Mouse (Mus musculus) limb, embryonic 11.5 days (tissue): ENCODE results near the gene Ces1c. TPM values are rescaled to one million over a fixed set of nuclear protein-coding genes. Genes with fewer than 3 reads are reported as not detected.
A peak's percentile ranks its signal among the peaks of the same experiment; 100 is the strongest.

Source experiments
- ATAC-seq: fragments of 200-750 bp; cut with Nextera tagmentation; 2 replicates; pipeline ENCODE4 v1.8.0; 2017; ENCODE audit warnings: low read depth; ENCODE audit not compliant: insufficient number of reproducible peaks, low FRiP score, low TSS enrichment
- DNase-seq: peaks from one replicate; pipeline ENCODE4 v3.0.0-alpha.2; 2015; ENCODE audit warnings: low spot score
- H3K27ac ChIP-seq: fragments of 300-500 bp; sonication (generic); replicated peaks from 2 replicates; pipeline ENCODE4 v1.5.1; 2014; ENCODE audit warnings: low read depth, mild to moderate bottlenecking, low read length
- H3K27me3 ChIP-seq: fragments of 300-500 bp; sonication (generic); 2 replicates; pipeline ENCODE4 v1.6.1; 2014; ENCODE audit warnings: mild to moderate bottlenecking, low read length, mixed read lengths; ENCODE audit not compliant: control insufficient read depth, insufficient read depth
- H3K36me3 ChIP-seq: fragments of 300-500 bp; sonication (generic); 2 replicates; pipeline ENCODE4 v1.6.1; 2014; ENCODE audit warnings: mild to moderate bottlenecking, low read length, moderate library complexity, mixed read lengths; ENCODE audit not compliant: control insufficient read depth, insufficient read depth
- H3K4me1 ChIP-seq: fragments of 300-500 bp; sonication (generic); 2 replicates; pipeline ENCODE4 v1.6.1; 2014; ENCODE audit warnings: low read length, mixed read lengths; ENCODE audit not compliant: control insufficient read depth, insufficient read depth
- H3K4me2 ChIP-seq: fragments of 300-500 bp; sonication (generic); 2 replicates; pipeline ENCODE4 v1.6.1; 2014; ENCODE audit warnings: low read depth, mild to moderate bottlenecking, moderate library complexity; ENCODE audit not compliant: severe bottlenecking
- H3K4me3 ChIP-seq: fragments of 300-500 bp; sonication (generic); 2 replicates; pipeline ENCODE4 v1.5.1; 2014; ENCODE audit warnings: low read depth, low read length
- H3K9ac ChIP-seq: fragments of 300-500 bp; sonication (generic); 2 replicates; pipeline ENCODE4 v1.6.1; 2014; ENCODE audit warnings: mild to moderate bottlenecking, low read length
- H3K9me3 ChIP-seq: fragments of 300-500 bp; sonication (generic); 2 replicates; pipeline ENCODE4 v1.6.1; 2016; ENCODE audit warnings: low read length; ENCODE audit not compliant: control insufficient read depth
- WGBS: fragments of 180-500 bp; shearing (Covaris S2); extraction: QIAGEN DNeasy Blood & Tissue Kit; methylation state at CpG from one replicate; pipeline ENCODE4 v1.1.7; 2014; 5-methylcytosine and 5-hydroxymethylcytosine counted together
- polyA plus RNA-seq: library from polyadenylated mRNA; unstranded; fragments of >200 nt; fragmentation: Nextera tagmentation; extraction: Ambion mirVana; gene quantifications from 2 replicates; pipeline ENCODE4 v1.2.1, GENCODE M21; 2014

Gene Ces1c
- polyA plus RNA-seq, 1 experiment from 2014 or later = not detected

DNA sequence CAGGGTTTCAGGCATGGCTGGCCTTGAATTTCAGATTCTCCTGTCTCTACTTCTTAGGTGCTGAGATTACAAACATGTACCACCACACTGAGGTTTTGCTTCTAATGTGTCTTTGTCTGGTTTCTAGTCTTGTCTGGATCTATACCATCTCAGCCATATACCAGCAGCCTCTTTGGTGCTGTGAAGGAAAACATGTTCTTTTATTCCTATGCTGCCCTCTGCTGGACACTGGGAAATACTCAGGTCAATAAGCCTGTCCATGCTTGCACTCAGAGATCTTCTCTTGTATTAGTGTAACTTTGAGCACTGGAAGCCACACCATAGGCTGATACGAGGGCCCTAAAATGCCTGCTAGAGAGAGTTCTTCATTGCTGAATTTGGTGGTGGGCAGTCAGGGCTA is 9.6 kb upstream of the Ces1c start:
- 43% methylated on average over 1 of the region's 1 CpGs for WGBS
- ATAC-seq (no peak), DNase-seq (peak; percentile 58)
- H3K9me3 ChIP-seq = no peaks in the 10 kb centered on the region
- no peak overlapping the region for H3K27ac ChIP-seq
- H3K27me3 ChIP-seq = no peaks in the 10 kb centered on the region
- H3K36me3 ChIP-seq = no peaks in the 10 kb centered on the region
- H3K4me3 ChIP-seq = no peak overlapping the region
- H3K4me1 ChIP-seq = no peaks in the 10 kb centered on the region
- no peak overlapping the region for H3K9ac ChIP-seq
- no peak overlapping the region for H3K4me2 ChIP-seq

DNA sequence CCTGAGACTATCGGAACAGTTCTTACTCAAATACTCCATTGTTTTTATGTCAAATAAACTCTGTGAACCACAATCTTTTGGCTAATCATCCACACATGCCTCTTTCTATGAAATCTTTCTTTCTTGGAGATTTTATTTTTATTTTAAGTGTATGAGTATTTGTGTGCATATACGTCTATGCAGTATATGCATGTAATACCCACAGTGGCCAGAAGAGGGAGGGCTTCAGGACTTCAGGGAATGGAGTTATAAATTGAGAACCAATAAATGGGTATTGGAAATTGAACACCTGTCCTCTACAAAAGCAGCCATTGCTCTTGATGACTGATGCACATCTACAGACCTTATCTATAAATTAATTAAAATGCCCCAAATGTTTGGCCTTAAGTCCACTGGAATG is 1.1 kb upstream of the Ces1c start:
- Histone ChIP-seq H3K4me1 (no peaks in the 10 kb centered on the region), H3K27me3 (no peaks in the 10 kb centered on the region), H3K4me2 (no peak overlapping the region), H3K4me3 (no peak overlapping the region), H3K27ac (no peak overlapping the region), H3K9me3 (no peaks in the 10 kb centered on the region), H3K36me3 (no peaks in the 10 kb centered on the region), H3K9ac (no peak overlapping the region)
- WGBS = 91% methylated on average over 2 of the region's 2 CpGs
- DNase-seq (no peak), ATAC-seq (no peak)

DNA sequence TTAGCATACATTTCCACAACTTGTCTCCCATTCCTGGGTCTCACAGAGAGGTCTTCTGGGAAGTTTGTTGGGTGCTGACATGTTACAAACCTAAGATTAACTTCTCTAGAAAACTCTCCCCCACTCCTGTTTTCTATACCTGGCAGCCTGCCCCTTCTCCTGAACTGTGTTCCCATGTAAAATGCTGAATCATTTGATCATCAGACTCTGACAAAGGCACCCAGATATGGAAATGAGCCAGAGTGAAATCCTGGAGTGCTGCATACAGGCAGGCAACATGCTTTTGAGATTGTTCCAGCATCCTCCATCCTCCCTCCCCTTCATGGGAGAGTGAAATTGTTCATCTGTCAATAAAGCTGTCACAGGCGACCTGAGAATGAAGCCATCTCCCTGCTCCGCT is 4.6 kb downstream of the Ces1c start:
- Histone ChIP-seq H3K36me3 (no peaks in the 10 kb centered on the region), H3K9me3 (no peaks in the 10 kb centered on the region), H3K27me3 (no peaks in the 10 kb centered on the region), H3K9ac (no peak overlapping the region), H3K4me3 (no peak overlapping the region), H3K27ac (no peak overlapping the region), H3K4me1 (no peaks in the 10 kb centered on the region), H3K4me2 (no peak overlapping the region)
- ATAC-seq (no peak), DNase-seq (no peak)
- 68% methylated on average over 2 of the region's 2 CpGs for WGBS

DNA sequence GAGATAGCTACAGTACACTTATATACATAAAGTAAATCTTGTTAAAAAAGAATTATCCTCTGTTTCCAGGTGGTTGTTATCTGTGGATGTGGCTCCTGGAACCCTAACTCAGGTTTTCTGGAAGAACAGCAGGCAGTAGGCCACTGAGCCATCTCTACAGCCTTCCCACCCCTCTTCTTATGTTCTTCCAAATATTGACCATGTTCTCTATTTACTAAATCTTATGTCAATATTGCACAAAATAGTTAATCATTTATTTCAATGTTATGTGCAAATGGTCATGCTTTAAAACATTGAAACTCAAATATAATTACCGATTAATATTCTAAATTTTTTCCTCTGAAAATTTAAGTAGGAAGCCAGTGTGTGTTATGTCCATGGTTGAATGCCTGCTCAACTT is 9.1 kb downstream of the Ces1c start:
- ATAC-seq (no peak), DNase-seq (no peak)
- Histone ChIP-seq H3K4me1 (no peaks in the 10 kb centered on the region), H3K36me3 (no peaks in the 10 kb centered on the region), H3K4me2 (no peak overlapping the region), H3K9me3 (no peaks in the 10 kb centered on the region), H3K9ac (no peak overlapping the region), H3K4me3 (no peak overlapping the region), H3K27me3 (no peaks in the 10 kb centered on the region), H3K27ac (no peak overlapping the region)
- 90% methylated on average over 1 of the region's 1 CpGs for WGBS

DNA sequence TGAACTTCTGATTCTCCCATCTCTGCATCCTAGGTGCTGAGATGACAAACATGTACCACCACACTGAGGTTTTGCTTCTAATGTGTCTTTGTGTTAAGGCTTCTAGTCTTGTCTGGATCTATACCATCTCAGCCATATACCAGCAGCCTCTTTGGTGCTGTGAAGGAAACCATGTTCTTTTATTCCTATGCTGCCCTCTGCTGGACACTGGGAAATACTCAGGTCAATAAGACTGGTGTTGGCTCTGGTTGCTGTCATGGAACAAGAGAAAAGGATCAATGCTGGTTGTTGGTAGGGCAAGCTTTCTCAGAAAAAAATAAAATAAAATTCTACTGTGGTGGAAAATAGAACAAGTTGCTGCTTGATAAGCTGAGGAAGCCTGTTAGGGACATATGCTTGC is 35.7 kb downstream of the Ces1c start:
- no peak overlapping the region for H3K4me2 ChIP-seq
- ATAC-seq = no peak

DNA sequence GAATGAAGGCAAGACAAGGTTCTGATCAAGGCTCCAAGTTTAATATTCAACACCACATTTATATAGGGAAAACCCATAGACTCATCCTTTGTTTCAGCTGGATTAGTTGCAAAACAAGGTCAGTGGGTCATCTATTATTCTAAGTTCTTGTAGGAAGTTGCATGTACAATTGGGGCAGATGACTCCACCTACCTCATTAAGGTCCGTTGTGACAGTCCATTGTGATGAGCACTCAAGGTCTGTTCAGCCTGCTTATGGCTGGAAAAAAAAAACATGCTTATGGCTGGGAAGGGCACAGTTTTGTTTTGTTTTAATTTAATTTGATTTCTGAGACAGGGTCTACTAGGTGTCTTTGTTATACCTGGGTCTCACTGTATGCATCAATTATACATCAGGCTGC is 39.8 kb downstream of the Ces1c start:
- DNase-seq (no peak), ATAC-seq (no peak)
- whole genome bisulfite sequencing = 68% methylated on average over 1 of the region's 1 CpGs

More for the DNA sequence above, 35.7 kb downstream of the Ces1c start:
- Histone ChIP-seq H3K9ac (no peak overlapping the region), H3K9me3 (no peaks in the 10 kb centered on the region), H3K4me3 (no peak overlapping the region), H3K4me1 (no peaks in the 10 kb centered on the region), H3K27me3 (no peaks in the 10 kb centered on the region), H3K36me3 (no peaks in the 10 kb centered on the region), H3K27ac (no peak overlapping the region)
- peak; percentile 72 for DNase-seq

DNA sequence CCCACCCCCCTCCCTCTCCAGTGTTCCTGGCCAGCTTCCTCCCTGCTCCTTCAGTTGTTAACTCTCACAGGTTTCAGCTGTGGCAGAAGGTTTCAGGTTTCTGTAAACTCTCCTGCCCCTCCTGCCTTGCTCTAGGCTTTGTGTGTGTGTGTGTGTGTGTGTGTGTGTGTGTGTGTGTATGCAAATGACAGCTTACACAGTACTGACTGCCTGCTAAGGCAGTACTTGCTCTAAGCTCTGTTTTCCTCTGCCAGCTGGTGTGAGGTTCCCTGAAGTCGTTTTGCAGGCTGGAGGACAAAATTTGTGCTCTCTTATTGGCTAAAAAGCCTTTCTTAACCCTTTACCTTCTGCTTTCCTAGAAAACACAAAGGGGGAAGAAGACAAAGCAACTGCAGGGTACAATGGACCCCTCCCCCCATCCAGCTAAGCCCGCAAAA is 42.4 kb downstream of the Ces1c start:
- H3K9me3 ChIP-seq = no peaks in the 10 kb centered on the region
- ATAC-seq = peak; percentile 97
- H3K4me1 ChIP-seq = no peaks in the 10 kb centered on the region; the same call in 1 of the 2 replicates
- peak overlapping the region; percentile 39; the same call in 1 of the 2 replicates for H3K27ac ChIP-seq
- no peaks in the 10 kb centered on the region for H3K36me3 ChIP-seq
- H3K4me3 ChIP-seq = no peak overlapping the region
- peak; percentile 54 for DNase-seq
- WGBS = 6% methylated on average over 2 of the region's 2 CpGs
- no peak overlapping the region for H3K9ac ChIP-seq
- no peak overlapping the region for H3K4me2 ChIP-seq
- no peaks in the 10 kb centered on the region for H3K27me3 ChIP-seq

More for the DNA sequence above, 39.8 kb downstream of the Ces1c start:
- H3K9me3 ChIP-seq = no peaks in the 10 kb centered on the region
- H3K4me3 ChIP-seq = no peak overlapping the region
- H3K4me2 ChIP-seq = no peak overlapping the region
- H3K9ac ChIP-seq = no peak overlapping the region
- no peaks in the 10 kb centered on the region for H3K27me3 ChIP-seq
- no peak overlapping the region for H3K27ac ChIP-seq
- H3K4me1 ChIP-seq = no peaks in the 10 kb centered on the region; the same call in 1 of the 2 replicates
- H3K36me3 ChIP-seq = no peaks in the 10 kb centered on the region

DNA sequence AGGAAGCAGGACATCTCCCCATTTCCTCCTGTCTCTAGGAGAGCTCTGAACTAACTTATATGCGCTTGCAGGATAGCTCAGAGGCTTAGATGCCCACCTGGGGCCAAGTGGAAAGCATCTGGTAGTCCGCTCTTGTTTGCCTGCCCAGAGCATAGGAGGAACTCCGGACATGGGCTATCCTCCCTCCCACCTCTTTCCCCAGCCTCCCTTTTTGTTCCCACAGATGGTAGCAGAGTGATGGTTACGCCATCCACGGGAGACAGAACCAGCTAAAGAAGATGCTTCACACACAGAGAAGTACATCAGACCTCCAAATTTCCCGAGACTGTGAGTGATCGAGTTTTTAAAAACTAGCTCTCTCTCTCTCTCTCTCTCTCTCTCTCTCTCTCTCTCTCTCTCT is 42.9 kb downstream of the Ces1c start:
- DNase-seq = peak; percentile 41
- WGBS = 25% methylated on average over 7 of the region's 7 CpGs
- H3K4me2 ChIP-seq = peak overlapping the region; percentile 33
- no peaks in the 10 kb centered on the region for H3K27me3 ChIP-seq
- ATAC-seq = peak; percentile 44; the same call in 1 of the 2 replicates
- H3K27ac ChIP-seq = no peak overlapping the region
- H3K9ac ChIP-seq = 0 out of 2 replicates have a peak overlapping the region, but pooled peaks have one; percentile 32
- H3K4me1 ChIP-seq = no peaks in the 10 kb centered on the region; the same call in 1 of the 2 replicates
- no peaks in the 10 kb centered on the region for H3K9me3 ChIP-seq
- no peaks in the 10 kb centered on the region for H3K36me3 ChIP-seq
- H3K4me3 ChIP-seq = no peak overlapping the region

DNA sequence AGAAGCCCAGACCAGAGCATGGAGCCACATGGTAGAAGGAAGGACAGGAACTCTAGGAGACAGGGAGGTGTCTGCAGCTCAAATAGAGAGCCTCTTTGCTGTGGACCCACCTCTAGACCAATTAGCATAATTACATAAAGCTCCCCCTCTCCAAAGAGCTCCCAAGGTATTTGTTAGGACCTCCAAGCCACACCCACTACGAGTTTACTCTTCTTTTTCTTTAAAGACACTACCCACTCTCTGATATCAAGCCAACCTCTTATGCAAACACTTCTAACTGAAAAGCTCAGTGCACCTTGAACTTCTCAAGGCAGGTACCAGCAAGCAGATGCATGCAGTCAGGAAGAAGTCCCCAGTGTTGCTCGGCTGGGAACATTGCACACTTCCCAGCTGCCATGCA is 51.2 kb downstream of the Ces1c start, which contains the start of gene Ces1b:
Gene Ces1b, minus strand, starts transcription at position 131 of the 400 bp plus-strand sequence.
- no peak for ATAC-seq
- WGBS = 81% methylated on average over 2 of the region's 2 CpGs
- no peak within 1 kb of the TSS for H3K4me3 ChIP-seq
- H3K36me3 ChIP-seq = no peaks in the 10 kb centered on the region
- no peak within 1 kb of the TSS for H3K9ac ChIP-seq
- H3K27ac ChIP-seq = no peak within 1 kb of the TSS
- H3K27me3 ChIP-seq = no peaks in the 10 kb centered on the region
- H3K9me3 ChIP-seq = no peaks in the 10 kb centered on the region
- DNase-seq = no peak
- no peaks in the 10 kb centered on the region for H3K4me1 ChIP-seq
- no peak within 1 kb of the TSS for H3K4me2 ChIP-seq
